Mouse (Mus musculus): Measurements from ENCODE around the gene Elobl.

DNA sequence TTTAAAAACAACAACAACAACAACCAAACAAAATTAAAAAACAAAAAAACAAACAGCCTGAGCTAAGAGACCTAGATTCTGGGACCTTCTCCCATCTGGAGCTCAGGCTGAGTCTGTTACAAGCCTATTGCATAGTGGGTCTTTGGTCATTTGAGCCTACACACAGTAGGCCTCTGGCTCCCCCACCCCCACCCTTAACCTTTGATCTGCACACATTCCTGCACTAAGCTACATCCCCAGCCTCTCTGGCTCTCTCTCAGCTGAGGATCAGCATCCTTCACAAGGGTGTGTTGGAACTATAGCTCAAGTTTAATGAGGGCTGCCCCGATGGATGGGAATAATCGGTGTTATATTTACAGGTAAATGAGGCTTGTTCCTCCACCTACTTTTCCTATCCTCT is 28.9 kb upstream of the Elobl start:
- TF ChIP-seq CTCF (IDR thresholded peaks at IDR 0.05; ENCODE audit: low read depth, low read length) (no peak), GATA1 (IDR thresholded peaks at IDR 0.05; ENCODE audit: borderline replicate concordance, low read length) (no peak), TAL1 (conservative IDR thresholded peaks at IDR 0.05; ENCODE audit: low read depth, low read length) (no peak), POLR2AphosphoS5 (IDR thresholded peaks at IDR 0.05; ENCODE audit: insufficient replicate concordance, low read depth, low read length) (no peak), GATA2 (IDR thresholded peaks at IDR 0.05; ENCODE audit: borderline replicate concordance, low read depth, low read length) (no peak)
